ENCODE assay signal across 8 mouse cellular contexts in genomic region chr7:141950104-141951013, GRCm38 (mm10). TPM values are rescaled to one million over a fixed set of nuclear protein-coding genes. Genes with fewer than 3 reads are reported as not detected.
DNase-seq lines count a peak whose midpoint lies in the region; ATAC-seq lines count a peak whose summit lies in the region.

No protein-coding gene starts in this region.

- H3K4me3 ChIP-seq in heart, embryonic 15.5 days, result peak overlapping the region; percentile 51
- peak overlapping the region; percentile 35 for H3K4me3 ChIP-seq in limb, embryonic 11.5 days (ENCODE audit: low read depth, low read length)
- H3K4me3 ChIP-seq in neural tube, embryonic 14.5 days (ENCODE audit: low read depth, low read length), result peak overlapping the region; percentile 89

- H3K27me3 ChIP-seq in heart, embryonic 15.5 days, result peaks cover 95% of the 10 kb centered on the region
- peaks cover 53% of the 10 kb centered on the region for H3K27me3 ChIP-seq in limb, embryonic 11.5 days (ENCODE audit: control insufficient read depth, insufficient read depth, low read length)
- H3K27me3 ChIP-seq in neural tube, embryonic 14.5 days (ENCODE audit: control insufficient read depth, insufficient read depth, low read length), result peaks cover 6% of the 10 kb centered on the region; the same call in 1 of the 2 replicates

- H3K27ac ChIP-seq in heart, embryonic 15.5 days, result no peak overlapping the region
- no peak overlapping the region for H3K27ac ChIP-seq in limb, embryonic 11.5 days (replicated peaks; ENCODE audit: low read depth, low read length)
- H3K27ac ChIP-seq in neural tube, embryonic 14.5 days (ENCODE audit: low read depth, low read length), result peak overlapping the region; percentile 98

- H3K4me2 ChIP-seq in heart, embryonic 15.5 days, result peak overlapping the region; percentile 94
- H3K4me2 ChIP-seq in limb, embryonic 11.5 days (ENCODE audit: low read depth, severe bottlenecking), result peak overlapping the region; percentile 86
- H3K4me2 ChIP-seq in neural tube, embryonic 14.5 days (ENCODE audit: low read depth, low read length), result peak overlapping the region; percentile 91

- no peak for ATAC-seq in heart, embryonic 15.5 days (replicated peaks; ENCODE audit: insufficient number of reproducible peaks, insufficient read depth, low FRiP score, low read depth)
- ATAC-seq in limb, embryonic 11.5 days (ENCODE audit: insufficient number of reproducible peaks, low FRiP score, low TSS enrichment, low read depth), result no peak
- peak; percentile 36 for ATAC-seq in neural tube, embryonic 14.5 days (ENCODE audit: low read depth)

- peaks cover 14% of the 10 kb centered on the region for H3K4me1 ChIP-seq in heart, embryonic 15.5 days (replicated peaks)
- H3K4me1 ChIP-seq in limb, embryonic 11.5 days (ENCODE audit: control insufficient read depth, insufficient read depth, low read length), result 0 out of 2 replicates have a peak, but pooled peaks cover 5% of the 10 kb centered on the region
- H3K4me1 ChIP-seq in neural tube, embryonic 14.5 days (ENCODE audit: control insufficient read depth, insufficient read depth, low read length), result peaks cover 37% of the 10 kb centered on the region

- H3K9ac ChIP-seq in heart, embryonic 15.5 days, result peak overlapping the region; percentile 41
- peak overlapping the region; percentile 43 for H3K9ac ChIP-seq in limb, embryonic 11.5 days (ENCODE audit: low read length)
- H3K9ac ChIP-seq in neural tube, embryonic 14.5 days (replicated peaks; ENCODE audit: low read depth, low read length), result peak overlapping the region; percentile 98

- WGBS in heart, embryonic 15.5 days, result 2% methylated on average over 68 of the region's 84 CpGs
- 3% methylated on average over 54 of the region's 84 CpGs for whole genome bisulfite sequencing in limb, embryonic 11.5 days
- WGBS in neural tube, embryonic 14.5 days, result 1% methylated on average over 72 of the region's 84 CpGs

- 0 out of 2 replicates have a peak, but pooled peaks cover 3% of the 10 kb centered on the region for H3K9me3 ChIP-seq in heart, embryonic 15.5 days (replicated peaks)
- no peaks in the 10 kb centered on the region for H3K9me3 ChIP-seq in limb, embryonic 11.5 days (ENCODE audit: control insufficient read depth, low read length)
- H3K9me3 ChIP-seq in neural tube, embryonic 14.5 days (ENCODE audit: control insufficient read depth, low read length), result no peaks in the 10 kb centered on the region

- H3K36me3 ChIP-seq in heart, embryonic 15.5 days, result no peaks in the 10 kb centered on the region
- no peaks in the 10 kb centered on the region for H3K36me3 ChIP-seq in limb, embryonic 11.5 days (ENCODE audit: control insufficient read depth, insufficient read depth, low read length)
- no peaks in the 10 kb centered on the region for H3K36me3 ChIP-seq in neural tube, embryonic 14.5 days (ENCODE audit: control insufficient read depth, insufficient read depth, low read length)

- DNase-seq in adrenal gland, adult 2 months, result peak; percentile 33
- no peak for DNase-seq in adrenal gland, postnatal 4 days (ENCODE audit: low spot score in 2 of 2)
- DNase-seq in CD4-positive helper T cell, adult 2 months (ENCODE audit: low read depth, low spot score), result peak; percentile 31
- peak; percentile 87 to 90 for DNase-seq in cerebellum, postnatal 10 days
- peak; percentile 44 for DNase-seq in limb, embryonic 11.5 days (ENCODE audit: low spot score)
- no peak for DNase-seq in urinary bladder, postnatal 14 days (ENCODE audit: low spot score)

RNA-seq across cellular contexts. Expression of gene Brsk2, which starts 0.8 kb away (rescaled TPM):
- total RNA-seq in adrenal gland, adult 2 months (2021), result 1 to 10 TPM; 3.1 to 3.8 TPM
- 2.1 and 2.5 TPM in 2 replicates for polyA plus RNA-seq in adrenal gland, adult 2 months (2012; rRNA removed)
- total RNA-seq in adrenal gland, postnatal 4 days (2021), result 1 to 10 TPM; 7.0 to 7.3 TPM
- 0.43 and 0.56 TPM in 2 replicates for polyA plus RNA-seq in heart, embryonic 15.5 days (2015; fragmentation: Nextera tagmentation; extraction: Ambion mirVana)
- polyA plus RNA-seq in limb, embryonic 11.5 days (2014; fragmentation: Nextera tagmentation; extraction: Ambion mirVana), result 0.49 and 0.51 TPM in 2 replicates
- 25.8 and 27.7 TPM in 2 replicates for polyA plus RNA-seq in neural tube, embryonic 14.5 days (2014; fragmentation: Nextera tagmentation; extraction: Ambion mirVana)

RNA-seq across cellular contexts. Expression of gene Tollip, which starts 32.1 kb away (rescaled TPM):
- 10 to 100 TPM; 58.2 to 61.5 TPM for total RNA-seq in adrenal gland, adult 2 months (2021)
- polyA plus RNA-seq in adrenal gland, adult 2 months (2012; rRNA removed), result 51.2 and 81.5 TPM in 2 replicates
- 10 to 100 TPM; 54.1 to 57.8 TPM for total RNA-seq in adrenal gland, postnatal 4 days (2021)
- 32.3 and 43.3 TPM in 2 replicates for polyA plus RNA-seq in heart, embryonic 15.5 days (2015; fragmentation: Nextera tagmentation; extraction: Ambion mirVana)
- polyA plus RNA-seq in limb, embryonic 11.5 days (2014; fragmentation: Nextera tagmentation; extraction: Ambion mirVana), result 38.0 and 38.8 TPM in 2 replicates
- polyA plus RNA-seq in neural tube, embryonic 14.5 days (2014; fragmentation: Nextera tagmentation; extraction: Ambion mirVana), result 69.2 and 80.0 TPM in 2 replicates

Comparison
In these comparisons a context has a peak if more than half of its experiments do, and no peak if none do; other contexts are left out.
1. DNase-seq: peak in adrenal gland, adult 2 months (single experiment), CD4-positive helper T cell, adult 2 months (single experiment), cerebellum, postnatal 10 days (2 of 2) and limb, embryonic 11.5 days (single experiment); none in adrenal gland, postnatal 4 days (0 of 2) and urinary bladder, postnatal 14 days (single experiment).
2. H3K4me3 ChIP-seq: peak in every context shown above with its lines; median percentile 89 in neural tube, embryonic 14.5 days; 51 in heart, embryonic 15.5 days; 35 in limb, embryonic 11.5 days.
3. H3K9ac ChIP-seq: peak in every context shown above with its lines; median percentile 98 in neural tube, embryonic 14.5 days; 43 in limb, embryonic 11.5 days; 41 in heart, embryonic 15.5 days.
4. Peak in every context shown above with its lines, with median percentiles within 50 percentile points of each other: H3K4me2 ChIP-seq.